Mouse (Mus musculus): ENCODE data around the gene Mast4. TPM values are rescaled to one million over a fixed set of nuclear protein-coding genes. Genes with fewer than 3 reads are reported as not detected.
A peak's percentile ranks its signal among the peaks of the same experiment; 100 is the strongest.

Gene Mast4
- total RNA-seq, 2 experiments from 2014 or later: 80.4 to 89.0 TPM

DNA sequence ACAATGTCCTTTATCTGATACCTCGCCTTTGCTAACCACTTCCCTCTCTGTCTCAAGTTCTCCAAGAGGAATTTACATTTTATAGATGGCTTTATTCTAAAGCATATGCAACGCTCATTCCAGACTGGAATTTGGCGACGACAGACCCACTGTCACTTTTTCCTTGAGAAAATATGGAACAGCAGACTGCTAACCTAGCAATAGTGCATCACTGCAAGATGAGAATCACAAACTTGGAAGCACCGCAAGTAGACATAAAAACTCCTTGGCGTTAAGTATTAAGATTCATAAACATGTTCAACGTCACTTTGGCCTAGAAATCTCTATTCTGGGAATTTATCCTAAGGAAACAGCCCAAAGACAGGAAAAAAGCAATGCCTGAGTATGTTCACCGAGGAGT, 447.5 kb downstream of the Mast4 start:
- no peak for DNase-seq

DNA sequence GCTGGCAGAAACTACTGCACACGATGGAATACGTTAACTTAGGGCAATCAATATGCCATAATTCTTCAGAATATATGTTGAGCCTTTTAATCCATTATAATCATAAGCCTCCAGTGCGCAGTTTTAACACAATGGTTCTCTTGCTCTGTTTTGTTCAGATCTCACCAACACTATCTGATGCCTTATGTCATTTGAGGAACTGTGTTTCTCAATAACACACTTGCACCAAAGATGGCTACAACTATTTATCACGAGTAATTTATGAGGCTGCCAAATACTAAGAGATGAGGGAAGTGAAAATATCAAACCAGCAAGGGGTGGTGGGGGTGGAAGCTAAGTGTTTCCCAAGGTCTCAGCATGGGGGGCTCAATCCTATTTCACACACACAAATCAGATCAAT, 448.1 kb downstream of the Mast4 start:
- no peak for DNase-seq

DNA sequence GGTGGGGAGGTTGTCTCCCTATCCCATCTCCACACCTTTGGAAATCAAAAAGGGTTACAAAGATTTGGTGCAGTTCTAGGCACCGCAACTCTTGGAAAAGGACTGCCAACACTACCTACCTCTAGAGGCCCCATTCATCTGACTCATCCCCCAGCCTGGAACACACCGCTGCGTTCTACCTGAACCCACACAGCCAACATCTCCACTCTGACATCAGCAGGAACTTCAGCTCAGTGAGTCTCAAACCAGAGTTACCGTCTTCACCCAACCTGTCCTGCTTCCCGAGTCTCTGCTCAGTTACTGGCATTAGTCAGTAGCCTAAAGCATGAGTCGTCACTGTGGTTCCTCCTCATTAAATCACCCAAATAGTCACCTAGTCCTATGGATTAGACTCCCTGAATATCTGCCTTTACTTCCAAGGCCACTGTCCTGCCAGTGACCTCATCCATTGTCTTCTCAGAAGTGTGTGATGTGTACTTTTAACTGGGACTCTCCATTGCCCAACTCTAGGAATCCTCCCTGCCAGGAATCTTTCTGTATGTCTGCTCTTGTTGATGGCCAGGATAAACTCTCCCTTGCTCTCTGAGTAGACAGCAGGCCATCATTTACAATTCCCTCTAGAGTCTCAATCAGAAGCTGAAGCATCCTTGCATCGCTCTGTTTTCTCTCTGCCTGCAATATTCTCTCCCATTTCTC, 453.8 kb downstream of the Mast4 start:
- no peak for DNase-seq

GRCm38 (mm10) chr13:102878631-102879030, 455.7 kb downstream of the Mast4 start:
- no peak for DNase-seq

GRCm38 (mm10) chr13:102877766-102878325, 456.5 kb downstream of the Mast4 start:
- DNase-seq: no peak

GRCm38 (mm10) chr13:102877154-102877553, 457.1 kb downstream of the Mast4 start:
- DNase-seq: no peak

GRCm38 (mm10) chr13:102875520-102875919, 458.8 kb downstream of the Mast4 start:
- no peak for DNase-seq

DNA sequence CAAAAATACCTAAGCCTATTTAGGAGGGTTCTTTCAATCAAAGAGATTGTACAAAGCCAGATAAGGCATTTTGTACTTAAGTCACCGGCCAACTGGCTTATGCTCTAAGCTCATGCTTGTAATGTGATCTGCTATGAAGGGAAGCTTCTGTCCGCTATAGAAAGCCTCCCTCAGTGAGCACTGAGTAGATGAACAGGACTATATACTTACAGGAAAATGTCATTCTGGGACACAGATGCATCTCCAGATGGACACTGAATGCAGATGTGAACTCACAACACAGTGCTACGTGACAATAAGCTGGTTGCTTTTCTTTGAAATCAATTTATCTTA, 459.2 kb downstream of the Mast4 start:
- DNase-seq: no peak

DNA sequence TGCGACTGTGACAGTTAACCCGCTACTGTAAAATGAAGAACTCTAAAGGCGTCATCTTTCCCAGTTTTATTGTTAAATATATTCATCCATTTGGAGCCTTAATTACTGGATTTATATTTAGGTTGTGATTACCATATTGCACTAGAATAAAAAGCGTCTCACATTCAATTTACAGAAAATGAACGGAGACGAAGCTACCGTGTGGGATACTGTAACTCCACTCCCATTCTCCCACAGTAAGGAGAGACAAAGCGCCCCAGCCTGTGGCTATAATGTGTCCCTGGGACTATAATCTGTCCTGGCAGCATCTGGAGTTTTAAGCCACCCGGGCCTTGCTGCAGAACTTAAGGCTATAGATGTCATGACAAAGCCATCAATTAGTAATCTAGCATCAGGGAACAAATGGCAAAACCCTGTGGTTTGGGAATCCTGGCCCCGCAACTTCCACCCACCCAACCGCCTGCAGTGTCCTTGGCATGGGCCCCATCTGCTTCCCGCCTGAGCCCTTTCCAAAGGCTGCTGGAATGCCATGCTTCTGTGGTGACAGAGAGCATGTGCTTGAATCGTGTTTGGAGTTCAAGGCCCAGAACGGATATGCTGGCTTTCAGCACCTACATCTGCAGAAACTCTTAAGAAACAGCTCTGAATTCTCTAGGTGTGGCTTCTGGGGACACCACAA, 459.7 kb downstream of the Mast4 start:
- DNase-seq: peak; percentile 64

DNA sequence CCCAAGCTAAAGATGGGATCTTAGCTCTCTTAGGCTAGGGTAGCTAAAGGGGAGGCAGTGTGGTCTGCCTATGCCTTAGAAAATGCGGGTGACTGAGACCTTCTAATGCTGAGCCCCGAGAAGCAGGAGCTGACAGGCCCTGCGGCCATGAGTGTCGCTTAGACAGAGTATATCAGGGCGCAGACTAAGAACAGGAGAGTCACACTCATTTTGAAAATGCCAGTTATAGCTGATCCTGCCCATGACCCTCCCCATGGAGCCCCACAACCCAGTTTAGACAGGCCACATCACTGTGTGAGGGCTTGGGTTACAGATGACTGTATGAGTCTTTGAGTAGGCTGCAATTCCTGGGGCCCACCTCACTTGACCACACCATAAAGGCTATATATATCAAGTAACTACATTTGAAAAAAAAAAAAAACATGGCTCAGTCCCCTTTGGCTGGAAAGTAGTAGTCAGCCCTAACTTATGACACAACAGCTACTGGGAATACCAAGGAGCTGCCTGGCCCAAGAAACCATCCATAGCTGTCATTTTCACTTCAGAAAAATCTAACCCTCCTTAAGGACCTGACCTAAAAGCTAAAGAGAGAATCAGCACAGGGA, 460.8 kb downstream of the Mast4 start:
- no peak for DNase-seq

DNA sequence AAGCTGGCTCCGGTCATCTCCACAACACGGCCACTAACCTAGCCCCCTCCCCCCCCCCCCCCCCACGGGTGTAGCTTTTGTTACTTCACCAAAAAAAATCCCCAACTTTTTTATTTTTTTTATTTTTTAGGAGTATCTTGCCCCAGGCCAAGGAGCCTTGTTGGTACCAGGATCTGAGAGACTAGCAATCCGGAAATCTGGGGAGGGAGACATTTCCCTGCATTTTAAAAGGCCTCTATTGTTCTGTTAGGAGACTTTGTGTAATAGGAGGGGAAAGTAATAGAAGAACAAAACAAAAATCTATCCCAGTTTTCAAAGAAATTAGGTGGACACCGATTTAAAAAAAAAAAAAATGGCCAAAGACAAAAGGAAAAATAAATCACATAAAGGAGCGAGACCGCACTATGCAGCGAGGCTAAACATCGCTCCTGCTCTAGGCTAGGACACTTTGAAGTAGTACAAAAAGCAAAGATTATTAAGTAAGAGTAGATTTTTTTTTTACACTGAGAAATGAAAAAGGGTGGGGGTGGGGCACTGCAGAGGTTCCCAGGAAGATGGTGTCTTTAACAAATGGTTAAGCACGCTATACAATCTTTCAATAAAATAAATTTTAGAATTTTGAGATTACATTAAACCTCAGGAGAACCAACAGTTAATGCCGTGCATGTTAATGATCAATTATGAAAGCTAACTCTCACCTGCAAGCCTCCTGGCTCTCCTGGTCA, 462.8 kb downstream of the Mast4 start:
- DNase-seq: no peak

DNA sequence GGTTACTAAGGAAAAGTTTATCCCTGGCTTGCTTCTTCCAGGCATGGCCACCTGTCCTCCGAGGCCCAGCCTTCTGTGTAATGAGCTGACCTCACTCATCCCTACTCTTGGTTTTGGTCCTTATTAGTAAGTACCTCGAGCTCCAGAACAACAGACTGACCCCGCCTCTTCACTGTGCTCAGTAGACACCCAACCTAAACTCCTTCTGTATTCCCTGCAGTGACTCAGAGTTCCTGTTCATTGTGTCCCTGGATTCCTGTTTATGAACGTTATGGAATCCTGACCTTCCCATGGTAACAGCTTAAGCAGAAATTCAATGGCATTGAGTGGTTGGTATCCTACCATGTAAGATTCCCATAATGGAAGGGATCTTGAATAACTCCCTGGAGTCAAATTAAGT, 464.8 kb downstream of the Mast4 start:
- DNase-seq: no peak

DNA sequence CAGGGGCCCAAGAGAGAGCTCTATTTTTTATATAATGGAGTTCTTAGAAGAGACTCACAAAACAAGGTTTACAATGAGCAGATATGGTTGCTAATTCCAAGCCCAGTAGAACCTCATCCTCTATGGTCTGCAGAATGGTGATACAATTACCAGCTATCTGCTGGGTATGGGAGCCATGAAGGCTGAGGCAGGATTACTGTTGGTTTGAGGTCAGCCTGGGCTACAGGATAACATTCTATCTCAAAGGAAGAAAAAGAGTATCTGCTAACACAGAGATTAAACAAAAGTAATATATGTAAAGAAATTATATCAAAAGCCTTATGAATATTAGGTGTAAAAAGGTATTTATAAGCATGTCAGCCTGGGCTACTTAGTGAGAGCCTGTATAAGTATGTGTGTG, 467.5 kb downstream of the Mast4 start:
- no peak for DNase-seq

GRCm38 (mm10) chr13:102865971-102866724, 468.1 kb downstream of the Mast4 start:
- DNase-seq: peak; percentile 74

GRCm38 (mm10) chr13:102865494-102865893, 468.8 kb downstream of the Mast4 start:
- no peak for DNase-seq

DNA sequence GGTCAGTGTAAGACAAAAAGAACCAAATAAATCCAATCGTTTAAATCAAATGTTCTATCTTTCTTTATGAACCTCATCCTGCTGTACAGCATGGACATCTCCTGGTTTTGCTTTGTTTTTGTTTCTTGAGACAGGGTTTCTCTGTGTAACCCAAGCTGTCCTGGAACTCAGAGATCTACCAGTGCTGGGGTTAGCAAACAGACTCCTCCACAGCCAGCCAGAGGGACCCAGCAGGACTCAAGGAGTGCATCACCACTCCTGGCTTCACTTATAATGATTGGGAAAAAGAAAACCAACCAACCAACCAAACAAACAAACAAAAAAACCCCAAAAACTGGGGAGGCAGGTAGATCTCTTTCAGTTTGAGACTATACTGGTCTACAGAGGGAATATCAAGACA, 469.5 kb downstream of the Mast4 start:
- no peak for DNase-seq

DNA sequence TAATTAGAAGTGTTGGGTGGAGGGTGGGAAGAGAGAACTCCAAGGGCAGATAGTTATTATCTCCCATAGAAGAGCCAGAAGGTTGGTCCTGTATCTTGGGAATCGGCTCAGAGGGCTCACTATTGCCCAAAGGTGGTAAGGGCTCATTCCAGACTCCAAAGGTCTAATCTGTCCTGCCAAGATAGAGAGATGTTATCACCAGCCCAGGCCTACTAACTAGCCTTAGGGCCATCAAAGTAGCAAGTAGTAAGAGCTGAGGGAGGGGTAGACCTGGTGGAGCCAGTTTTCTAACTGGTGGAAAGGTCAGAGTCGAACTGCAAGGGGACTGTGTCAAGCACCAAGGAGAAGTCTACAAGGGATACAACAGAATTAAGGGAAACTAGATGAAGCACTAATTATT, 470.2 kb downstream of the Mast4 start:
- no peak for DNase-seq

DNA sequence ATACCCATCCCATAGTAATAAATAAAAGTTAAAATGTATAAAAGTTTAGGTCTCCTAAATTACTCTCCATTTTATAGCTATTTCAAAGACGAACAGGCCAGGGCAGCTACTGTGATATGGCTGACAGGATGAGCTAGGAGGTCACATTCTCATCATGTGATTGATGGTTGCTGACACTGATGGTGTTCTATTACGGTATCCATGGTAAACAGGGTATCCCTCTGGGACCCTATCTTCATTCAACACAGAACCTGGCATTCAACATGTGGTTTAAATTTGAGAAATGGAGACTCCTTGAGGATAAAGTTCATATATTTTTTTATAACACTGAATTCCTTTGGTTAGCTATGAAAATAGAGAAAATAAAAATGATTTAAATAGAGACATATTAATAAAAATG, 471.3 kb downstream of the Mast4 start:
- no peak for DNase-seq

GRCm38 (mm10) chr13:102862397-102862796, 471.9 kb downstream of the Mast4 start:
- DNase-seq: no peak

GRCm38 (mm10) chr13:102860733-102861132, 473.6 kb downstream of the Mast4 start:
- DNase-seq: no peak

DNA sequence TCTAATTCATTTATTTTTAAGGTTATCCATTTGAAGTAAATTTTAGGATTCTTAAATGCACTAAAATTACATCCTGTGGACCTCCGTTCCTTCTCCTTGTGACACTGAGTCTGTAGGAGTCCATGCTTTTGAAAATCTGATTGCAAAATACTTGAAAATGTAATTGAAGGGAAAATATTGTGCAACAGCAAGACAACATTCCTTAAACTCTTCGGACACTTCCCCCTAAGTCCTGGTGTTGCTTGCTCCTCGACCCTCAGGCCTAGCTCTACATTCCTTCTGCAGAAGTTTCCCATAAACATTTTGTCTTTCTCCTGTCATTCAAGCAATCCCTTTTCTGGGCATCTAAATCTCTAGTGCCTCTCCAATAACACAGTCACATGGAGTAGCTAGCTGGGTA, 474.2 kb downstream of the Mast4 start:
- no peak for DNase-seq

- DNase-seq: no peak
Observed at GRCm38 (mm10) chr13:102857539-102857838, 476.8 kb downstream of the Mast4 start.
